Mouse (Mus musculus) stomach, embryonic 16.5 days (tissue): ENCODE data around the gene Nlrp6. TPM values are rescaled to one million over a fixed set of nuclear protein-coding genes. Genes with fewer than 3 reads are reported as not detected.

Source experiments
- ATAC-seq: fragments of 200-750 bp; cut with Nextera tagmentation; 2 replicates; pipeline ENCODE4 v1.8.0; 2017; ENCODE audit warnings: moderate number of reproducible peaks, moderate TSS enrichment; ENCODE audit not compliant: insufficient read depth, low FRiP score
- H3K27ac ChIP-seq: fragments of 300-500 bp; sonication (generic); 2 replicates; pipeline ENCODE4 v1.5.1; 2014; ENCODE audit warnings: low read length
- H3K27me3 ChIP-seq: fragments of 300-500 bp; sonication (generic); 2 replicates; pipeline ENCODE4 v1.6.1; 2014; ENCODE audit warnings: low read length, control low read depth, mixed read lengths; ENCODE audit not compliant: control insufficient read depth, insufficient read depth
- H3K36me3 ChIP-seq: fragments of 300-500 bp; sonication (generic); 2 replicates; pipeline ENCODE4 v1.6.1; 2014; ENCODE audit warnings: low read length; ENCODE audit not compliant: control insufficient read depth, insufficient read depth
- H3K4me1 ChIP-seq: fragments of 300-500 bp; sonication (generic); 2 replicates; pipeline ENCODE4 v1.6.1; 2014; ENCODE audit warnings: low read length, control low read depth, mixed read lengths; ENCODE audit not compliant: control insufficient read depth, insufficient read depth
- H3K4me2 ChIP-seq: fragments of 300-500 bp; sonication (generic); 2 replicates; pipeline ENCODE4 v1.6.1; 2014; ENCODE audit warnings: low read depth, low read length, mixed read lengths
- H3K4me3 ChIP-seq: fragments of 300-500 bp; sonication (generic); replicated peaks from 2 replicates; pipeline ENCODE4 v1.5.1; 2014; ENCODE audit warnings: mild to moderate bottlenecking, low read length
- H3K9ac ChIP-seq: fragments of 300-500 bp; sonication (generic); 2 replicates; pipeline ENCODE4 v1.6.1; 2014; ENCODE audit warnings: low read length
- H3K9me3 ChIP-seq: fragments of 300-500 bp; sonication (generic); replicated peaks from 2 replicates; pipeline ENCODE4 v1.6.1; 2016; ENCODE audit warnings: low read length, control low read depth; ENCODE audit not compliant: control insufficient read depth
- WGBS: fragments of 180-500 bp; shearing (Covaris S2); extraction: QIAGEN DNeasy Blood & Tissue Kit; methylation state at CpG from one replicate; pipeline ENCODE4 v1.1.7; 2014; 5-methylcytosine and 5-hydroxymethylcytosine counted together
- polyA plus RNA-seq: library from polyadenylated mRNA; unstranded; fragments of >200 nt; fragmentation: Nextera tagmentation; extraction: Ambion mirVana; gene quantifications from 2 replicates; pipeline ENCODE4 v1.2.1, GENCODE M21; 2015

Gene Nlrp6
- 9.9 and 10.0 TPM in 2 replicates for polyA plus RNA-seq

GRCm38 (mm10) chr7:140920418-140921029 lies at the start of gene Nlrp6:
Gene Nlrp6, plus strand, starts transcription at chr7:140920902.
- 0 out of 2 replicates have a peak within 1 kb of the TSS, but pooled peaks have one; percentile 71 for H3K4me2 ChIP-seq
- 63% methylated on average over 8 of the region's 8 CpGs for WGBS
- H3K27me3 ChIP-seq: peaks cover 53% of the 10 kb centered on the region
- H3K9me3 ChIP-seq: no peaks in the 10 kb centered on the region
- ATAC-seq: no peak
- H3K4me3 ChIP-seq: peak within 1 kb of the TSS; percentile 7
- peak within 1 kb of the TSS; percentile 4; the same call in 1 of the 2 replicates for H3K27ac ChIP-seq
- no peak within 1 kb of the TSS; the same call in 1 of the 2 replicates for H3K9ac ChIP-seq
- H3K4me1 ChIP-seq: peaks cover 12% of the 10 kb centered on the region
- H3K36me3 ChIP-seq: no peaks in the 10 kb centered on the region

GRCm38 (mm10) chr7:140874224-140874623 lies 46.5 kb upstream of the Nlrp6 start:
- no peak overlapping the region for H3K27ac ChIP-seq
- H3K36me3 ChIP-seq: no peaks in the 10 kb centered on the region; the same call in 1 of the 2 replicates
- no peaks in the 10 kb centered on the region for H3K27me3 ChIP-seq
- no peak overlapping the region for H3K4me2 ChIP-seq
- 80% methylated on average over 4 of the region's 4 CpGs for WGBS
- no peak for ATAC-seq
- no peaks in the 10 kb centered on the region for H3K4me1 ChIP-seq
- H3K9ac ChIP-seq: no peak overlapping the region
- H3K4me3 ChIP-seq: no peak overlapping the region
- no peaks in the 10 kb centered on the region for H3K9me3 ChIP-seq

GRCm38 (mm10) chr7:140877364-140877763 lies 43.3 kb upstream of the Nlrp6 start:
- Histone ChIP-seq H3K4me2 (no peak overlapping the region), H3K9ac (no peak overlapping the region), H3K27ac (no peak overlapping the region), H3K4me3 (no peak overlapping the region), H3K36me3 (no peaks in the 10 kb centered on the region; the same call in 1 of the 2 replicates), H3K27me3 (no peaks in the 10 kb centered on the region), H3K9me3 (no peaks in the 10 kb centered on the region), H3K4me1 (0 out of 2 replicates have a peak, but pooled peaks cover 5% of the 10 kb centered on the region)
- no peak for ATAC-seq
- WGBS: 75% methylated on average over 6 of the region's 6 CpGs

- no peak for ATAC-seq
- WGBS: 85% methylated on average over 7 of the region's 7 CpGs
- Histone ChIP-seq H3K4me3 (no peak overlapping the region), H3K9me3 (no peaks in the 10 kb centered on the region), H3K9ac (no peak overlapping the region), H3K4me1 (peaks cover 9% of the 10 kb centered on the region; the same call in 1 of the 2 replicates), H3K27me3 (no peaks in the 10 kb centered on the region), H3K36me3 (no peaks in the 10 kb centered on the region; the same call in 1 of the 2 replicates), H3K4me2 (no peak overlapping the region), H3K27ac (no peak overlapping the region)
Observed at GRCm38 (mm10) chr7:140879355-140879754, 41.3 kb upstream of the Nlrp6 start.

- H3K27ac ChIP-seq: no peak overlapping the region
- H3K9ac ChIP-seq: no peak overlapping the region
- H3K4me3 ChIP-seq: no peak overlapping the region
- no peak for ATAC-seq
- no peaks in the 10 kb centered on the region; the same call in 1 of the 2 replicates for H3K36me3 ChIP-seq
- H3K27me3 ChIP-seq: no peaks in the 10 kb centered on the region
- H3K4me2 ChIP-seq: no peak overlapping the region; the same call in 1 of the 2 replicates
- 71% methylated on average over 3 of the region's 3 CpGs for WGBS
- H3K9me3 ChIP-seq: no peaks in the 10 kb centered on the region
- peaks cover 9% of the 10 kb centered on the region; the same call in 1 of the 2 replicates for H3K4me1 ChIP-seq
Observed at GRCm38 (mm10) chr7:140880419-140880818, 40.3 kb upstream of the Nlrp6 start.

- H3K27me3 ChIP-seq: no peaks in the 10 kb centered on the region
- WGBS: 11% methylated on average over 8 of the region's 8 CpGs
- H3K4me3 ChIP-seq: peak overlapping the region; percentile 86
- 0 out of 2 replicates have a peak, but pooled peaks cover 1% of the 10 kb centered on the region for H3K36me3 ChIP-seq
- peaks cover 9% of the 10 kb centered on the region; the same call in 1 of the 2 replicates for H3K4me1 ChIP-seq
- peak overlapping the region; percentile 80 for H3K4me2 ChIP-seq
- H3K27ac ChIP-seq: no peak overlapping the region
- peak overlapping the region; percentile 86 for H3K9ac ChIP-seq
- ATAC-seq: no peak
- no peaks in the 10 kb centered on the region for H3K9me3 ChIP-seq
Observed at GRCm38 (mm10) chr7:140880865-140881515, 39.7 kb upstream of the Nlrp6 start.

GRCm38 (mm10) chr7:140881696-140882468 lies 38.8 kb upstream of the Nlrp6 start, which contains the start of the genes Psmd13 and Sirt3:
Gene Psmd13, plus strand, starts transcription at chr7:140881968.
Gene Sirt3, minus strand, starts transcription at chr7:140882309.
- peak within 1 kb of the TSS; percentile 86 for H3K4me3 ChIP-seq
- peak within 1 kb of the TSS; percentile 80 for H3K4me2 ChIP-seq
- H3K9ac ChIP-seq: peak within 1 kb of the TSS; percentile 92
- no peaks in the 10 kb centered on the region for H3K9me3 ChIP-seq
- H3K27ac ChIP-seq: peak within 1 kb of the TSS; percentile 96
- under 1% methylated on average over 59 of the region's 59 CpGs for WGBS
- H3K27me3 ChIP-seq: no peaks in the 10 kb centered on the region
- peaks cover 9% of the 10 kb centered on the region; the same call in 1 of the 2 replicates for H3K36me3 ChIP-seq
- ATAC-seq: peak; percentile 97
- H3K4me1 ChIP-seq: peaks cover 9% of the 10 kb centered on the region; the same call in 1 of the 2 replicates

- ATAC-seq: peak; percentile 4; the same call in 1 of the 2 replicates
- H3K27ac ChIP-seq: 0 out of 2 replicates have a peak overlapping the region, but pooled peaks have one; percentile 62
- WGBS: 0% methylated on average over 12 of the region's 12 CpGs
- H3K9ac ChIP-seq: peak overlapping the region; percentile 92
- peak overlapping the region; percentile 86 for H3K4me3 ChIP-seq
- H3K27me3 ChIP-seq: no peaks in the 10 kb centered on the region
- peaks cover 14% of the 10 kb centered on the region; the same call in 1 of the 2 replicates for H3K36me3 ChIP-seq
- peak overlapping the region; percentile 63 for H3K4me2 ChIP-seq
- H3K4me1 ChIP-seq: peaks cover 9% of the 10 kb centered on the region; the same call in 1 of the 2 replicates
- no peaks in the 10 kb centered on the region for H3K9me3 ChIP-seq
Observed at GRCm38 (mm10) chr7:140882469-140882803, 38.3 kb upstream of the Nlrp6 start.
